Mouse (Mus musculus): ENCODE measurements around the gene Soga3.

- no peak for TF ChIP-seq SIN3A (IDR thresholded peaks at IDR 0.05; ENCODE audit: low read length)
- no peak for TF ChIP-seq BHLHE40 (IDR thresholded peaks at IDR 0.05; ENCODE audit: low read depth, low read length)
- no peak for TF ChIP-seq CTCF (conservative IDR thresholded peaks at IDR 0.05 in 1 of 2, IDR thresholded peaks at IDR 0.05 in 1 of 2; ENCODE audit: low read depth in 2 of 2, low read length in 2 of 2)
- TF ChIP-seq RCOR1 (conservative IDR thresholded peaks at IDR 0.05; ENCODE audit: low read depth, low read length), result no peak
- no peak for TF ChIP-seq EP300 (IDR thresholded peaks at IDR 0.05; ENCODE audit: low read length)
- no peak for TF ChIP-seq TBP (conservative IDR thresholded peaks at IDR 0.05; ENCODE audit: low read depth, low read length)
- no peak for TF ChIP-seq CHD2 (IDR thresholded peaks at IDR 0.05; ENCODE audit: low read length)
- no peak for TF ChIP-seq TCF12 (IDR thresholded peaks at IDR 0.05; ENCODE audit: low read depth, low read length)
Measured at GRCm38 (mm10) chr10:29196811-29197210, 53.2 kb downstream of the Soga3 start.
